Mouse (Mus musculus): Measurements from ENCODE around the gene Ube2d2b.

Gene Ube2d2b

GRCm38 (mm10) chr5:107854556-107854955, 24.7 kb downstream of the Ube2d2b start:
- DNase-seq (ENCODE audit: low read depth, low spot score) = no peak

- no peak for DNase-seq (ENCODE audit: low read depth, low spot score)
Measured at GRCm38 (mm10) chr5:107855546-107855945, 25.6 kb downstream of the Ube2d2b start.

- DNase-seq (ENCODE audit: low read depth, low spot score) = peak; percentile 52
Measured at GRCm38 (mm10) chr5:107858963-107859362, 29.1 kb downstream of the Ube2d2b start.

- DNase-seq (ENCODE audit: low read depth, low spot score) = peak; percentile 66
Measured at GRCm38 (mm10) chr5:107863971-107864370, 34.1 kb downstream of the Ube2d2b start.

GRCm38 (mm10) chr5:107866127-107867126, 36.5 kb downstream of the Ube2d2b start:
- DNase-seq (ENCODE audit: low read depth, low spot score) = no peak

GRCm38 (mm10) chr5:107867970-107868904, 38.3 kb downstream of the Ube2d2b start:
- DNase-seq (ENCODE audit: low read depth, low spot score) = peak; percentile 74

GRCm38 (mm10) chr5:107868905-107869424, 39.1 kb downstream of the Ube2d2b start:
- peak; percentile 98 for DNase-seq (ENCODE audit: low read depth, low spot score)

GRCm38 (mm10) chr5:107869701-107870100, 39.8 kb downstream of the Ube2d2b start:
- DNase-seq (ENCODE audit: low read depth, low spot score) = no peak

- DNase-seq (ENCODE audit: low read depth, low spot score) = no peak
Measured at GRCm38 (mm10) chr5:107873330-107873729, 43.4 kb downstream of the Ube2d2b start.

- no peak for DNase-seq (ENCODE audit: low read depth, low spot score)
Measured at GRCm38 (mm10) chr5:107873886-107874302, 44.0 kb downstream of the Ube2d2b start.

GRCm38 (mm10) chr5:107874561-107875260, 44.8 kb downstream of the Ube2d2b start, which contains the start of gene Evi5:
Gene Evi5 (minus strand): TSS chr5:107875107.
- peak; percentile 46 for DNase-seq (ENCODE audit: low read depth, low spot score)

GRCm38 (mm10) chr5:107875261-107875611, 45.3 kb downstream of the Ube2d2b start:
- DNase-seq (ENCODE audit: low read depth, low spot score) = no peak

GRCm38 (mm10) chr5:107877053-107877452, 47.2 kb downstream of the Ube2d2b start:
- peak; percentile 32 for DNase-seq (ENCODE audit: low read depth, low spot score)

GRCm38 (mm10) chr5:107880710-107881109, 50.8 kb downstream of the Ube2d2b start:
- DNase-seq (ENCODE audit: low read depth, low spot score) = no peak
